Mouse (Mus musculus) E14TG2a.4 (cell line): ENCODE data around the gene Mtf1.

Source experiments
- H3K27me3 ChIP-seq: 2 replicates; pipeline ENCODE4 v1.6.1; 2014; ENCODE audit warnings: low read length, control low read depth; ENCODE audit not compliant: insufficient read depth
- H3K36me3 ChIP-seq: 2 replicates; pipeline ENCODE4 v1.6.1; 2014; ENCODE audit warnings: low read length, control low read depth; ENCODE audit not compliant: insufficient read depth
- H3K4me1 ChIP-seq: replicated peaks from 2 replicates; pipeline ENCODE4 v1.6.1; 2014; ENCODE audit warnings: low read depth, low read length, control low read depth
- H3K4me3 ChIP-seq: replicated peaks from 2 replicates; pipeline ENCODE4 v1.5.1; 2014; ENCODE audit warnings: mild to moderate bottlenecking, low read length
- H3K9me3 ChIP-seq: 2 replicates; pipeline ENCODE4 v1.6.1; 2014; ENCODE audit warnings: low read length, control low read depth
- CTCF ChIP-seq: conservative IDR thresholded peaks from 2 replicates; pipeline ENCODE4 v1.5.1; 2014; ENCODE audit warnings: low read length
- NANOG ChIP-seq: IDR thresholded peaks from 2 replicates; pipeline ENCODE4 v1.6.1; 2014; ENCODE audit warnings: borderline replicate concordance, low read length, mixed read lengths
- POU5F1 ChIP-seq: IDR thresholded peaks from 2 replicates; pipeline ENCODE4 v1.6.1; 2014; ENCODE audit warnings: low read length, borderline replicate concordance

Gene Mtf1

GRCm38 (mm10) chr4:124840998-124841397, 39.1 kb downstream of the Mtf1 start:
- Histone ChIP-seq H3K36me3 (peaks cover 82% of the 10 kb centered on the region), H3K9me3 (no peaks in the 10 kb centered on the region), H3K4me1 (peaks cover 26% of the 10 kb centered on the region), H3K27me3 (no peaks in the 10 kb centered on the region), H3K4me3 (no peak overlapping the region)
- TF ChIP-seq CTCF (peak; percentile 65), POU5F1 (no peak)

- Histone ChIP-seq H3K36me3 (peaks cover 71% of the 10 kb centered on the region), H3K9me3 (no peaks in the 10 kb centered on the region), H3K27me3 (no peaks in the 10 kb centered on the region), H3K4me3 (no peak overlapping the region), H3K4me1 (peaks cover 31% of the 10 kb centered on the region)
- peak; percentile 93 for TF ChIP-seq CTCF
- no peak for TF ChIP-seq POU5F1
Observed at GRCm38 (mm10) chr4:124843493-124843892, 41.6 kb downstream of the Mtf1 start.

DNA sequence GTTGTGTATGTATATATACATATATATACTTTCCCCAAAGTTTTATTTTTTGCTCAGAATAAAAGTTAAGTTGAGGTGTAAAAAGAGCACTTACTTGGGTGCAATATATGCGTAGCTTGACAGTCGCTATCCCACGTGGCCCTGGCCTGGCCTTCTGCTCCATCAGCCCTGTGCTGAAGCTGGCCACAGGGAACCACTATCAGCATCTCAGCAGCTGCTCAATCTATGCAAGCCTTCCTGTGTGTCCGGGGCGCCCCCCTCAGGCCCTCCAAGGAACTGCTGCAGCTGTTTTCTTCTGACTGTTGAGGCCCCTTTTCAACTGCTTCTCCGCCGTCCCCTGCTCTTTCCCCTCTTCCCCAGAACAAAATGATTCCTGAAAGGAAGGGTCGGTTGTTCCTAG, 45.7 kb downstream of the Mtf1 start:
- Histone ChIP-seq H3K27me3 (no peaks in the 10 kb centered on the region), H3K36me3 (peaks cover 46% of the 10 kb centered on the region), H3K9me3 (no peaks in the 10 kb centered on the region), H3K4me3 (no peak overlapping the region), H3K4me1 (peaks cover 50% of the 10 kb centered on the region)
- no peak for TF ChIP-seq NANOG
- peak; percentile 99 for TF ChIP-seq CTCF

GRCm38 (mm10) chr4:124849631-124850260, 47.8 kb downstream of the Mtf1 start:
- Histone ChIP-seq H3K9me3 (no peaks in the 10 kb centered on the region), H3K4me3 (peak overlapping the region; percentile 95), H3K36me3 (peaks cover 54% of the 10 kb centered on the region), H3K4me1 (peaks cover 56% of the 10 kb centered on the region), H3K27me3 (no peaks in the 10 kb centered on the region)
- no peak for TF ChIP-seq NANOG
- TF ChIP-seq CTCF = no peak
- TF ChIP-seq POU5F1 = no peak

- no peaks in the 10 kb centered on the region for H3K27me3 ChIP-seq
- no peak for TF ChIP-seq NANOG
- no peak for TF ChIP-seq CTCF
- no peak for TF ChIP-seq POU5F1
- peak within 1 kb of the TSS; percentile 95 for H3K4me3 ChIP-seq
- peaks cover 53% of the 10 kb centered on the region for H3K4me1 ChIP-seq
- peaks cover 53% of the 10 kb centered on the region for H3K36me3 ChIP-seq
- H3K9me3 ChIP-seq = no peaks in the 10 kb centered on the region
Observed at GRCm38 (mm10) chr4:124850261-124850913, 48.5 kb downstream of the Mtf1 start, which contains the start of gene Yrdc. Gene Yrdc (plus strand): TSS chr4:124850679.

- TF ChIP-seq CTCF (no peak), POU5F1 (no peak), NANOG (no peak)
- Histone ChIP-seq H3K9me3 (no peaks in the 10 kb centered on the region), H3K4me1 (peaks cover 60% of the 10 kb centered on the region), H3K4me3 (peak within 1 kb of the TSS; percentile 95), H3K27me3 (no peaks in the 10 kb centered on the region), H3K36me3 (peaks cover 55% of the 10 kb centered on the region)
Observed at GRCm38 (mm10) chr4:124850933-124851658, 49.2 kb downstream of the Mtf1 start, which contains the start of gene 1110065P20Rik. Gene 1110065P20Rik (minus strand): TSS chr4:124851196.

- Histone ChIP-seq H3K9me3 (no peaks in the 10 kb centered on the region), H3K36me3 (peaks cover 85% of the 10 kb centered on the region), H3K4me1 (peaks cover 72% of the 10 kb centered on the region), H3K27me3 (peaks cover 5% of the 10 kb centered on the region; the same call in 1 of the 2 replicates), H3K4me3 (0 out of 2 replicates have a peak overlapping the region, but pooled peaks have one; percentile 17)
- TF ChIP-seq POU5F1 = no peak
- TF ChIP-seq CTCF = no peak
- no peak for TF ChIP-seq NANOG
Observed at GRCm38 (mm10) chr4:124856294-124856693, 54.4 kb downstream of the Mtf1 start.

- H3K27me3 ChIP-seq = peaks cover 8% of the 10 kb centered on the region; the same call in 1 of the 2 replicates
- peaks cover 64% of the 10 kb centered on the region for H3K4me1 ChIP-seq
- H3K9me3 ChIP-seq = no peaks in the 10 kb centered on the region
- peaks cover 67% of the 10 kb centered on the region for H3K36me3 ChIP-seq
- H3K4me3 ChIP-seq = no peak overlapping the region
- TF ChIP-seq CTCF (no peak), POU5F1 (no peak)
Observed at GRCm38 (mm10) chr4:124858370-124858769, 56.5 kb downstream of the Mtf1 start.
